9 mouse cellular contexts compared by ENCODE assay signal in genomic region chr3:66978457-66979381, GRCm38 (mm10). TPM values are rescaled to one million over a fixed set of nuclear protein-coding genes. Genes with fewer than 3 reads are reported as not detected.
DNase-seq lines count a peak whose midpoint lies in the region; ATAC-seq and TF ChIP-seq lines count a peak whose summit lies in the region.
"Had no signal": no experiment of that assay in that cellular context is flagged by ENCODE, and none has a peak within 500 bp of the region (broad histone marks: within the 10 kb centered on the region; RNA-seq: fewer than 3 reads in every experiment).

No protein-coding gene starts in this region.

- no peak for TF ChIP-seq POLR2A in kidney, adult 2 months (IDR thresholded peaks at IDR 0.05; ENCODE audit: low read depth, low read length)

- TF ChIP-seq CTCF in kidney, adult 2 months (conservative IDR thresholded peaks at IDR 0.05; ENCODE audit: insufficient read depth, insufficient read length, low read depth, low read length): no peak

- no peak overlapping the region for H3K4me3 ChIP-seq in kidney, adult 2 months (ENCODE audit: insufficient read depth, low read depth, low read length)
- peak overlapping the region; percentile 31 for H3K4me3 ChIP-seq in heart, embryonic 11.5 days (ENCODE audit: low read depth, low read length)
- H3K4me3 ChIP-seq in limb, embryonic 15.5 days: peak overlapping the region; percentile 62

- no peaks in the 10 kb centered on the region for H3K36me3 ChIP-seq in kidney, adult 2 months (ENCODE audit: control insufficient read depth, insufficient read depth, low read length)
- H3K36me3 ChIP-seq in heart, embryonic 11.5 days (ENCODE audit: control insufficient read depth, insufficient read depth, low read length): no peaks in the 10 kb centered on the region
- no peaks in the 10 kb centered on the region for H3K36me3 ChIP-seq in limb, embryonic 15.5 days

- H3K4me2 ChIP-seq in heart, embryonic 11.5 days: peak overlapping the region; percentile 48
- H3K4me2 ChIP-seq in limb, embryonic 15.5 days: peak overlapping the region; percentile 46

- DNase-seq in kidney, adult 2 months: peak; percentile 2
- no peak for DNase-seq in kidney, adult 11 months
- DNase-seq in yolk sac, embryonic 10.5 days (ENCODE audit: low spot score): peak; percentile 2
- no peak for DNase-seq in lung, postnatal 10 days

- H3K4me1 ChIP-seq in kidney, adult 2 months (ENCODE audit: control insufficient read depth, insufficient read depth, low read length): no peaks in the 10 kb centered on the region
- 0 out of 2 replicates have a peak, but pooled peaks cover 3% of the 10 kb centered on the region for H3K4me1 ChIP-seq in heart, embryonic 11.5 days (ENCODE audit: control insufficient read depth, insufficient read depth, low read length)
- peaks cover 29% of the 10 kb centered on the region for H3K4me1 ChIP-seq in limb, embryonic 15.5 days

- H3K9ac ChIP-seq in heart, embryonic 11.5 days (ENCODE audit: low read depth, low read length): no peak overlapping the region
- H3K9ac ChIP-seq in limb, embryonic 15.5 days: peak overlapping the region; percentile 48

- 0 out of 2 replicates have a peak, but pooled peaks have one; percentile 12 for ATAC-seq in common myeloid progenitor, adult 5-6 weeks (replicated peaks; ENCODE audit: low read depth, poor library complexity, severe bottlenecking)
- no peak for ATAC-seq in heart, embryonic 11.5 days (replicated peaks; ENCODE audit: insufficient number of reproducible peaks, low FRiP score, low TSS enrichment)
- no peak for ATAC-seq in limb, embryonic 15.5 days (ENCODE audit: insufficient number of reproducible peaks, low FRiP score, low TSS enrichment, low read depth)
- no peak for ATAC-seq in CD4-positive, CD25-positive, alpha-beta regulatory T cell, adult 4 months

- H3K27ac ChIP-seq in kidney, adult 2 months (ENCODE audit: insufficient read depth, low read depth, low read length): no peak overlapping the region
- no peak overlapping the region for H3K27ac ChIP-seq in heart, embryonic 11.5 days (ENCODE audit: low read depth, low read length)
- peak overlapping the region; percentile 72 for H3K27ac ChIP-seq in limb, embryonic 15.5 days

- WGBS in kidney, adult 2 months: 5% methylated on average over 45 of the region's 45 CpGs
- under 1% methylated on average over 45 of the region's 45 CpGs for WGBS in heart, embryonic 11.5 days (ENCODE audit: insufficient replicate concordance)
- WGBS in limb, embryonic 15.5 days: 4% methylated on average over 44 of the region's 45 CpGs

- H3K9me3 ChIP-seq in heart, embryonic 11.5 days (replicated peaks; ENCODE audit: control insufficient read depth, low read length): no peaks in the 10 kb centered on the region
- H3K9me3 ChIP-seq in limb, embryonic 15.5 days: no peaks in the 10 kb centered on the region

- peaks cover 7% of the 10 kb centered on the region for H3K27me3 ChIP-seq in kidney, adult 2 months (replicated peaks; ENCODE audit: control insufficient read depth, insufficient read depth, low read length)
- peaks cover 78% of the 10 kb centered on the region for H3K27me3 ChIP-seq in heart, embryonic 11.5 days (ENCODE audit: control insufficient read depth, insufficient read depth, low read length)
- H3K27me3 ChIP-seq in limb, embryonic 15.5 days: peaks cover 70% of the 10 kb centered on the region

RNA-seq across cellular contexts. Expression of gene Rsrc1, which starts 2.5 kb away (rescaled TPM):
- polyA plus RNA-seq in kidney, adult 2 months (2012; rRNA removed): 3.7 and 4.4 TPM in 2 replicates
- 50.8 and 60.9 TPM in 2 replicates for total RNA-seq in common myeloid progenitor, adult 5-6 weeks (2017)
- 32.1 and 33.8 TPM in 2 replicates for polyA plus RNA-seq in heart, embryonic 11.5 days (2014; fragmentation: Nextera tagmentation; extraction: Ambion mirVana)
- 36.4 and 39.7 TPM in 2 replicates for polyA plus RNA-seq in limb, embryonic 15.5 days (2015; fragmentation: Nextera tagmentation; extraction: Ambion mirVana)
- polyA plus RNA-seq in CD4-positive, CD25-positive, alpha-beta regulatory T cell, adult 4 months (2017; shearing (Covaris generic)): 10 to 100 TPM; 38.8 to 47.0 TPM

RNA-seq across cellular contexts. Expression of gene Shox2, which starts 2.9 kb away (rescaled TPM):
- polyA plus RNA-seq in kidney, adult 2 months (2012; rRNA removed): 0.20 TPM in 1 of 2 replicates, not detected in the other
- not detected in 2 replicates for total RNA-seq in common myeloid progenitor, adult 5-6 weeks (2017)
- 11.9 and 13.3 TPM in 2 replicates for polyA plus RNA-seq in heart, embryonic 11.5 days (2014; fragmentation: Nextera tagmentation; extraction: Ambion mirVana)
- 33.9 and 34.1 TPM in 2 replicates for polyA plus RNA-seq in limb, embryonic 15.5 days (2015; fragmentation: Nextera tagmentation; extraction: Ambion mirVana)
- polyA plus RNA-seq in CD4-positive, CD25-positive, alpha-beta regulatory T cell, adult 4 months (2017; shearing (Covaris generic)): not detected
- total RNA-seq: left cerebral cortex, postnatal 10 days had no signal

Comparison
In these comparisons a context has a peak if more than half of its experiments do, and no peak if none do; other contexts are left out.
1. DNase-seq: peak in kidney, adult 2 months (single experiment) and yolk sac, embryonic 10.5 days (single experiment); none in kidney, adult 11 months (single experiment) and lung, postnatal 10 days (single experiment).
2. RNA of gene Shox2, which starts 2.9 kb away (polyA plus RNA-seq): 33.9 to 34.1 TPM in limb, embryonic 15.5 days and 11.9 to 13.3 TPM in heart, embryonic 11.5 days; 0.20 TPM in kidney, adult 2 months and not detected in CD4-positive, CD25-positive, alpha-beta regulatory T cell, adult 4 months; every median in the first group is over 10 times any median in the second.